Mouse (Mus musculus) kidney, embryonic 15.5 days (tissue): ENCODE data around the gene Serpina10. TPM values are rescaled to one million over a fixed set of nuclear protein-coding genes. Genes with fewer than 3 reads are reported as not detected.

Experiments used
- ATAC-seq: fragments of 200-750 bp; cut with Nextera tagmentation; replicated peaks from 2 replicates; pipeline ENCODE4 v1.8.0; 2017; ENCODE audit warnings: moderate TSS enrichment; ENCODE audit not compliant: low FRiP score
- H3K27ac ChIP-seq: fragments of 300-500 bp; sonication (generic); 2 replicates; pipeline ENCODE4 v1.5.1; 2015; ENCODE audit warnings: mild to moderate bottlenecking, inconsistent platforms
- H3K27me3 ChIP-seq: fragments of 300-500 bp; sonication (generic); 2 replicates; pipeline ENCODE4 v1.6.1; 2015; ENCODE audit warnings: inconsistent platforms
- H3K36me3 ChIP-seq: fragments of 300-500 bp; sonication (generic); 2 replicates; pipeline ENCODE4 v1.6.1; 2015; ENCODE audit warnings: inconsistent platforms
- H3K4me1 ChIP-seq: fragments of 300-500 bp; sonication (generic); 2 replicates; pipeline ENCODE4 v1.6.1; 2015; ENCODE audit warnings: inconsistent platforms
- H3K4me2 ChIP-seq: fragments of 300-500 bp; sonication (generic); 2 replicates; pipeline ENCODE4 v1.6.1; 2015; ENCODE audit warnings: moderate library complexity, mild to moderate bottlenecking, inconsistent platforms
- H3K4me3 ChIP-seq: fragments of 300-500 bp; sonication (generic); replicated peaks from 2 replicates; pipeline ENCODE4 v1.5.1; 2015; ENCODE audit warnings: mild to moderate bottlenecking, inconsistent platforms
- H3K9ac ChIP-seq: fragments of 300-500 bp; sonication (generic); 2 replicates; pipeline ENCODE4 v1.6.1; 2015; ENCODE audit warnings: mild to moderate bottlenecking, inconsistent platforms
- H3K9me3 ChIP-seq: fragments of 300-500 bp; sonication (generic); replicated peaks from 2 replicates; pipeline ENCODE4 v1.6.1; 2016; ENCODE audit warnings: inconsistent platforms
- WGBS: fragments of 180-500 bp; shearing (Covaris S2); methylation state at CpG from one replicate; pipeline ENCODE4 v1.1.7; 2015; ENCODE audit warnings: mixed read lengths; 5-methylcytosine and 5-hydroxymethylcytosine counted together
- polyA plus RNA-seq: library from polyadenylated mRNA; unstranded; fragments of >200 nt; fragmentation: Nextera tagmentation; extraction: Ambion mirVana; gene quantifications from 2 replicates; pipeline ENCODE4 v1.2.1, GENCODE M21; 2015

Gene Serpina10
- polyA plus RNA-seq, 1 experiment from 2014 or later = 1.4 TPM

GRCm38 (mm10) chr12:103655123-103656044 lies 24.1 kb upstream of the Serpina10 start:
- H3K4me1 ChIP-seq = no peaks in the 10 kb centered on the region
- H3K27me3 ChIP-seq = no peaks in the 10 kb centered on the region
- WGBS = 89% methylated on average over 7 of the region's 7 CpGs
- H3K36me3 ChIP-seq = no peaks in the 10 kb centered on the region
- H3K4me2 ChIP-seq = no peak overlapping the region
- ATAC-seq = no peak
- no peak overlapping the region for H3K4me3 ChIP-seq
- no peak overlapping the region for H3K27ac ChIP-seq
- no peaks in the 10 kb centered on the region for H3K9me3 ChIP-seq
- no peak overlapping the region for H3K9ac ChIP-seq

DNA sequence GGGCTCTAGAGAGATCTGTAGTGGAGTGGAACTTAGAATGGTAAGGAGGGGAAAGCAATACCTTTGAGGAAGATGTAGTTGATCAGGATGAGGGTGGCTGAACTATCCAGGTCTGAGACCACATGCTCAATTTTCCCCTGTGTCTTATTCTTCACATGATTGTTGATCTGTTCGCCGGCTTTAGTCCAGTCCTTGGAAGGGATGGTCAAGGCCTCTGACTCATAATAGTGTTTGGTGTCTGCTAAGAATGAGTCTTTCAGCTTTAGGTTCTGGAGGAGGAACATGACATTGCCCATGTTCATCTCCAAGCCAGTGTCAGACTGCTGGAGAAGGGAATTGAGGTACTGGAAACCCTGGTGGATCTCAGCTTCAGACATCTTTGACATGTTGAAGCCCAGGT lies 22.6 kb upstream of the Serpina10 start:
- Histone ChIP-seq H3K9me3 (no peaks in the 10 kb centered on the region), H3K27me3 (no peaks in the 10 kb centered on the region), H3K27ac (no peak overlapping the region), H3K4me2 (no peak overlapping the region), H3K9ac (no peak overlapping the region), H3K4me3 (no peak overlapping the region), H3K36me3 (no peaks in the 10 kb centered on the region), H3K4me1 (no peaks in the 10 kb centered on the region)
- 94% methylated on average over 2 of the region's 2 CpGs for WGBS
- no peak for ATAC-seq

DNA sequence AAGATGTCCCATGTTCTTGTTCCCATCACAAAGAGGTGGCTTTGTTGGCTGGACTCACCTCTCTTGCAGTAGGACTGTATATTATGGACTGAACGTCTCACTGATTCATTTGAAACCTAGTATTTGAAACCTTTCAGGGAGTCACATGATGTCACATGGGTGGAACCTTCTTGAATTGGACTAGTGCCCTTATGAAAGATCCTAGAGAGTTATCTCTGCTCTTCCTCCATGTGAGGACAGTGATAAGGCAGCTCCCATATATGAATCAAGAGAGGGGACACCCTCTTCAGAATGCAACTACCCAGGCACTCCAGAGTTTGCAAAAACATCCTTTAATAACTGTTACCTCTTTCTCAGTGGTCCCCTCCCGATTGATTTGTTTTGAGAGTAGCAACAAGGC lies 15.1 kb upstream of the Serpina10 start:
- Histone ChIP-seq H3K27ac (no peak overlapping the region), H3K4me2 (no peak overlapping the region), H3K36me3 (no peaks in the 10 kb centered on the region), H3K4me1 (no peaks in the 10 kb centered on the region), H3K27me3 (no peaks in the 10 kb centered on the region), H3K9ac (no peak overlapping the region), H3K9me3 (no peaks in the 10 kb centered on the region), H3K4me3 (no peak overlapping the region)
- 81% methylated on average over 2 of the region's 2 CpGs for WGBS
- ATAC-seq = no peak

DNA sequence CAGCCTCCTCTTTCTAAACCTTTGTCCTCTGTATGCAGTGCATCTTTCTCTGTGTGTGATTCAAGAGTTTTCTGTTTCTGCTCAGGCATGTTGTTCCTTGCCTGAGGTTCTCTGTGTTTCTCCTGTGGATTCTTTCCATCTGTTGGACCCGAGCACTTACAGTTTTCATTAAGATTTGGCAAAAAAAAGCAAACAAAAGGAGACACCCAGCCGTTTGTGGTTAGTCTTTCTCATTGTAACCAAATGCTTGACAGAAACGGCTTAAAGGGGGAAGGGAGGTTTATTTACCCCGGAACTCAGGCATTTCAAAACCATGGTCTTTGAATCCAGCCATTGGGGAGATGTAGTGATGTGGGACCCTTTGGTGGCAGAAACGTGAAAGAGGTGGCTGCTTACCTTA lies 13.4 kb upstream of the Serpina10 start:
- no peak overlapping the region for H3K4me3 ChIP-seq
- H3K27me3 ChIP-seq = no peaks in the 10 kb centered on the region
- no peak for ATAC-seq
- H3K4me1 ChIP-seq = no peaks in the 10 kb centered on the region
- H3K9ac ChIP-seq = no peak overlapping the region
- WGBS = 45% methylated on average over 5 of the region's 5 CpGs
- no peak overlapping the region for H3K27ac ChIP-seq
- H3K4me2 ChIP-seq = no peak overlapping the region
- no peaks in the 10 kb centered on the region for H3K9me3 ChIP-seq
- no peaks in the 10 kb centered on the region for H3K36me3 ChIP-seq

DNA sequence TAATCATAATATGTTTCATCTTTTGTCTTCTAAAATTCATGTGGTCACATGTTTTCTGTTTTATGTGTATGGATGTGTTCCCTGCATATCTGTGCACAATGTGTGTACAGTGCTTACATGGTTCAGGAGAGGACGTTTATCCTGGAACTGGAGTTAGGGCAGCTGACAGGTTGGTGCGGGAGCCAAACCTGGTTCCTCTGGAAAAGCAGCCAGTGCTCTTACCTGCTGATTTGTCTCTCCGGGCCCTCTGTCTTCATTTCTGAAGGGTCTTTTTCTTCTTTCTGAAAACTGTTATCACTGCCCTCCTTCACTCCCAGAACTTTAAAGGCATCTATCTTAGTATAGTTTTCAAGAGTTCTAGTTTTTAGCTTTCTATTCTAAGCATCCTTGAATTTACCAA lies 12.6 kb upstream of the Serpina10 start:
- H3K36me3 ChIP-seq = no peaks in the 10 kb centered on the region
- H3K27me3 ChIP-seq = no peaks in the 10 kb centered on the region
- no peak overlapping the region for H3K4me2 ChIP-seq
- no peaks in the 10 kb centered on the region for H3K4me1 ChIP-seq
- no peak for ATAC-seq
- H3K9ac ChIP-seq = no peak overlapping the region
- H3K9me3 ChIP-seq = no peaks in the 10 kb centered on the region
- no peak overlapping the region for H3K27ac ChIP-seq
- 76% methylated on average over 3 of the region's 3 CpGs for WGBS
- no peak overlapping the region for H3K4me3 ChIP-seq

DNA sequence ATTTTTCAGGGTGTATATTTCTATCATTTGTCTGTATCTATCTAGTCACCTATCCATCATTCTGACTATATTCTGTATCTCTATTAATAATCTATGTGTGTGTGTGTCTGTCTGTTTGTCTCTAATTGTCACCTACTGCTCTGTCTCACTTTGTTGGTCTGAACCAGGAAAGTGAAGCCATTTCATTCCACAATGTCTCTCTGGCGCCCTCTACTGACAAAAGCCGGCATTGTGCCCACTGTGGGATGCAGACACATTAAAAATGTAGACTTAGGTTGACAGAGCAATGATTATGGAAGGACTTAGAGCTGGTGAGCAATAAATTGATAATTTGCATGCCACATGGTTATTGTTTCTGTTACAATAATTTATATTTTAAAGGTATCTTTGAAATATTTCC lies 12.1 kb upstream of the Serpina10 start:
- Histone ChIP-seq H3K9ac (no peak overlapping the region), H3K4me1 (no peaks in the 10 kb centered on the region), H3K27me3 (no peaks in the 10 kb centered on the region), H3K27ac (no peak overlapping the region), H3K4me2 (no peak overlapping the region), H3K4me3 (no peak overlapping the region), H3K36me3 (no peaks in the 10 kb centered on the region), H3K9me3 (no peaks in the 10 kb centered on the region)
- ATAC-seq = 0 out of 2 replicates have a peak, but pooled peaks have one; percentile 49
- WGBS = 0% methylated on average over 2 of the region's 2 CpGs

- Histone ChIP-seq H3K9me3 (no peaks in the 10 kb centered on the region), H3K27ac (no peak overlapping the region), H3K27me3 (no peaks in the 10 kb centered on the region), H3K4me3 (no peak overlapping the region), H3K9ac (no peak overlapping the region), H3K4me1 (no peaks in the 10 kb centered on the region), H3K36me3 (no peaks in the 10 kb centered on the region), H3K4me2 (no peak overlapping the region)
- WGBS = 80% methylated on average over 2 of the region's 2 CpGs
- ATAC-seq = no peak
Measured at GRCm38 (mm10) chr12:103635846-103636245, 4.6 kb upstream of the Serpina10 start.

DNA sequence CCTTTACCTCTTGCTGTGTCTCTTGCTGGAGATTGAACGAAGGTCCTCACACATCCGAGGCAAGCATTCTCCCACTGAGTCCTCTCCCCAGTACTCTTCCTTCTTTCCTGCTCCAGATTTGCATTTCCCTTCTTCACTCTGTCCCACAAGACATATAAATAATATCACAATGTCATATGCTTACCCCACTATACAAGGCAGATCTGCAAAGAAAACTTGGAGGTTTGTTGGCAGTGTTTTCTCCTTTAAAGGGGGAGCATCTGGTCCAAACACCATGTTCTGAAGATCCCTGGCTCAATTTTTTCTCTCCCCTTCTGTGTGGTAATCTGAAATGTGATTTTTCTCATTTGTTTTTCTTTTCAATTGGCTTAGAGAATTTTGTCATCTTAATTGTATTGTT lies 3.2 kb upstream of the Serpina10 start:
- no peaks in the 10 kb centered on the region for H3K4me1 ChIP-seq
- H3K27ac ChIP-seq = no peak overlapping the region
- H3K9ac ChIP-seq = no peak overlapping the region
- no peak for ATAC-seq
- no peaks in the 10 kb centered on the region for H3K36me3 ChIP-seq
- no peaks in the 10 kb centered on the region for H3K9me3 ChIP-seq
- 87% methylated on average over 2 of the region's 2 CpGs for WGBS
- H3K27me3 ChIP-seq = no peaks in the 10 kb centered on the region
- H3K4me2 ChIP-seq = no peak overlapping the region
- H3K4me3 ChIP-seq = no peak overlapping the region

GRCm38 (mm10) chr12:103616860-103617261 lies 14.4 kb downstream of the Serpina10 start:
- Histone ChIP-seq H3K27me3 (no peaks in the 10 kb centered on the region), H3K4me1 (no peaks in the 10 kb centered on the region), H3K36me3 (no peaks in the 10 kb centered on the region), H3K4me3 (no peak overlapping the region), H3K9ac (no peak overlapping the region), H3K27ac (no peak overlapping the region), H3K9me3 (no peaks in the 10 kb centered on the region), H3K4me2 (no peak overlapping the region)
- no peak for ATAC-seq
- WGBS = 83% methylated on average over 10 of the region's 10 CpGs

DNA sequence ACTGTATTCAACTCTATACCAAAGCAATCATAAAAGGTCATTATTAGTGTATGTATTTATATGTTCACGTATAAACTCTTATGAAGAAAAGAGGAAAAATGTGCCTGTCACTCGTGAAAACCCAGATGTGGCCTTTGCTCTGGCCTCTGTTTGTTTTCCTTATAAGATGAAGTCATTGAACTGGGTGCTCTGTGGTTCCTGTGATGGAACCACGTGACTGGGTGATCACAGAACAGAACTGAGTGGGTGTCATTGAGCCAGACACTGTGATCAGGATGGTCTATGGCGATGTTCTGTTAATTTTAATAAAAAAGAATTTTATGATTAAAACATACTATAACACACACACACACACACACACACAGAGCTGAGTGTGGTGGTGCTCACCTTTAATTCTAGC lies 15.5 kb downstream of the Serpina10 start:
- WGBS = 84% methylated on average over 4 of the region's 4 CpGs
- Histone ChIP-seq H3K27me3 (no peaks in the 10 kb centered on the region), H3K9me3 (no peaks in the 10 kb centered on the region), H3K4me1 (no peaks in the 10 kb centered on the region), H3K4me2 (no peak overlapping the region), H3K4me3 (no peak overlapping the region), H3K27ac (no peak overlapping the region), H3K36me3 (no peaks in the 10 kb centered on the region), H3K9ac (no peak overlapping the region)
- no peak for ATAC-seq

- Histone ChIP-seq H3K4me1 (no peaks in the 10 kb centered on the region), H3K27ac (no peak overlapping the region), H3K4me2 (no peak overlapping the region), H3K9ac (no peak overlapping the region), H3K4me3 (no peak overlapping the region), H3K9me3 (no peaks in the 10 kb centered on the region), H3K27me3 (no peaks in the 10 kb centered on the region), H3K36me3 (no peaks in the 10 kb centered on the region)
- no peak for ATAC-seq
- 89% methylated on average over 1 of the region's 1 CpGs for WGBS
Measured at GRCm38 (mm10) chr12:103615141-103615540, 16.1 kb downstream of the Serpina10 start.

DNA sequence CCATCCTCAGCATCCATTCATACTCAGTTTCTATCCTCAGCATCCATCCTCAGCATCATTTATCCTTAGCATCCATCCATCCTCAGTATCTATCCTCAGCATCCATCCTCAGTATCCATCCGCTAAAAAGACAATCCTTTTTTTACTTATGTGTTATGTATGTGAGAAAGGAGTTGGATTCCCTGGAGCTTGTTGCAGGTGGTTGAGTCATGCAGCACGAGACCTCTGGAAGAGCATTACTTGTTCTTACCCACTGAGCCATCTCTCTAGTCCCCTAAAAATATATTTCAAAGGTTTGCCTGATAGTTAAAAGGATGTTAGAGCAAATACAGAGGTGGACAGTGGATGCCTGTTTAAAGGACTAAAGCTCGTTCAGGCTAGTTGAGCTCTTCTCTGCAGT lies 29.4 kb downstream of the Serpina10 start:
- no peaks in the 10 kb centered on the region for H3K36me3 ChIP-seq
- H3K9me3 ChIP-seq = no peaks in the 10 kb centered on the region
- no peak overlapping the region for H3K4me2 ChIP-seq
- no peak overlapping the region for H3K4me3 ChIP-seq
- no peak overlapping the region for H3K27ac ChIP-seq
- no peaks in the 10 kb centered on the region for H3K27me3 ChIP-seq
- 81% methylated on average over 3 of the region's 3 CpGs for WGBS
- ATAC-seq = no peak
- no peak overlapping the region for H3K9ac ChIP-seq
- no peaks in the 10 kb centered on the region for H3K4me1 ChIP-seq

DNA sequence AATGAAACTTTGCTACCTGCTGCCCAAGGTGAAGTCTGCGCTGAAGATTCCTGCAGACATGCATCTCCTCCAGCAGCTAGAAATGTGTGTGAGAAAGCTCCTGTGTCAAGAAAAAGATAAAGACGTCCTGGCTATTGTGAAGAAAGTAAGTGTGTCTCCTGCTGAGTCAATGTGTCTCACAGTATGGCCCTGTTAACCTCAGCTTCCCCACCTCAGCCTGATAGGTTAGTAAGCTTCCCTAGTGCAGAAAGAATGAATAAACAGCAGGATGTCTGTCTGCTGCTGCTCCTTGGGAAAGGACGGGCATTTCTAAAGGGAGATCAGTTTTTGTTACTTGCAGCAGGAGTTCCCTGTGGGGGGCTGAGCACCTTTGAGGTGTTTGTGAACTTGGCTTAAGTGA lies 30.9 kb downstream of the Serpina10 start:
- WGBS = 48% methylated on average over 3 of the region's 3 CpGs
- H3K9me3 ChIP-seq = no peaks in the 10 kb centered on the region
- no peaks in the 10 kb centered on the region for H3K36me3 ChIP-seq
- ATAC-seq = no peak
- no peaks in the 10 kb centered on the region for H3K4me1 ChIP-seq
- no peak overlapping the region for H3K4me2 ChIP-seq
- no peak overlapping the region for H3K9ac ChIP-seq
- H3K27me3 ChIP-seq = no peaks in the 10 kb centered on the region
- H3K27ac ChIP-seq = no peak overlapping the region
- no peak overlapping the region for H3K4me3 ChIP-seq
